In the genomic region with DNA sequence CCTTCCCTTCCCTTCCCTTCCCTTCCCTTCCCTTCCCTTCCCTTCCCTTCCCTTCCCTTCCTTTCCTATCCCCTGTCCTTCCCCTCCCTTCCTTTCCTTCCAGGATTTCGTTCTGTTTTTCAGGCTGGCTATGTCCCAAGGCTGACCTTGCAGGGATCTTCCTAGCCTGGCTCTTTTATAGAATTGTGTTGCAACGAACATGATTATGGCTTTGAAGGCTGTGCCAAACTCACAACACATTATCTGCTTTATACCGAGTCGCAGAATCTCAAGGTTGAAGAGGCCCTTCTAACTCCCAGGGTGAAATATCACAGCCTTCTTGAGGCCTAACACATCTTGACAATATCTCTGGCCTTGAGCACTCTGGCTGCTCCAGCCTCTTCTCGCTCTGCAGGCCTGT, we compare ENCODE assay signal across 11 mouse cellular contexts. TPM values are rescaled to one million over a fixed set of nuclear protein-coding genes. Genes with fewer than 3 reads are reported as not detected.
DNase-seq lines count a peak whose midpoint lies in the region; ATAC-seq lines count a peak whose summit lies in the region.
"Had no signal": no experiment of that assay in that cellular context is flagged by ENCODE, and none has a peak within 500 bp of the region (broad histone marks: within the 10 kb centered on the region; RNA-seq: fewer than 3 reads in every experiment).

No protein-coding gene starts in this region.

- H3K27me3 ChIP-seq in heart, embryonic 15.5 days = no peaks in the 10 kb centered on the region
- peaks cover 5% of the 10 kb centered on the region; the same call in 1 of the 2 replicates for H3K27me3 ChIP-seq in liver, embryonic 15.5 days
- no peaks in the 10 kb centered on the region; the same call in 1 of the 2 replicates for H3K27me3 ChIP-seq in kidney, embryonic 14.5 days (ENCODE audit: control insufficient read depth, insufficient read depth, low read length)
- H3K27me3 ChIP-seq in hindbrain, embryonic 11.5 days (ENCODE audit: control insufficient read depth, insufficient read depth, low read length) = no peaks in the 10 kb centered on the region

- no peak overlapping the region for H3K4me3 ChIP-seq in heart, embryonic 15.5 days
- H3K4me3 ChIP-seq in liver, embryonic 15.5 days (replicated peaks) = no peak overlapping the region
- H3K4me3 ChIP-seq in kidney, embryonic 14.5 days (ENCODE audit: low read length) = no peak overlapping the region
- no peak overlapping the region for H3K4me3 ChIP-seq in hindbrain, embryonic 11.5 days (ENCODE audit: low read depth, low read length)

- ATAC-seq in heart, embryonic 15.5 days (replicated peaks; ENCODE audit: insufficient number of reproducible peaks, insufficient read depth, low FRiP score, low read depth) = no peak
- ATAC-seq in liver, embryonic 15.5 days (ENCODE audit: insufficient read depth) = no peak
- no peak for ATAC-seq in kidney, embryonic 14.5 days (ENCODE audit: low FRiP score, low TSS enrichment)
- ATAC-seq in frontal cortex, adult (ENCODE audit: low TSS enrichment) = no peak
- no peak for ATAC-seq in hindbrain, embryonic 11.5 days (ENCODE audit: low FRiP score)

- H3K9ac ChIP-seq in heart, embryonic 15.5 days = no peak overlapping the region
- peak overlapping the region; percentile 87; the same call in 1 of the 2 replicates for H3K9ac ChIP-seq in liver, embryonic 15.5 days
- H3K9ac ChIP-seq in kidney, embryonic 14.5 days (ENCODE audit: low read depth, low read length) = no peak overlapping the region
- H3K9ac ChIP-seq in hindbrain, embryonic 11.5 days (ENCODE audit: low read depth, low read length) = no peak overlapping the region

- WGBS in heart, embryonic 15.5 days = 26% methylated on average over 5 of the region's 5 CpGs
- WGBS in liver, embryonic 15.5 days (ENCODE audit: insufficient replicate concordance) = 47% methylated on average over 5 of the region's 5 CpGs
- WGBS in kidney, embryonic 14.5 days = 77% methylated on average over 5 of the region's 5 CpGs
- WGBS in hindbrain, embryonic 11.5 days = 88% methylated on average over 4 of the region's 5 CpGs

- no peaks in the 10 kb centered on the region for H3K9me3 ChIP-seq in heart, embryonic 15.5 days (replicated peaks)
- no peaks in the 10 kb centered on the region for H3K9me3 ChIP-seq in liver, embryonic 15.5 days (replicated peaks)
- no peaks in the 10 kb centered on the region for H3K9me3 ChIP-seq in kidney, embryonic 14.5 days (ENCODE audit: control insufficient read depth, low read length)
- H3K9me3 ChIP-seq in hindbrain, embryonic 11.5 days (ENCODE audit: control insufficient read depth, low read length) = no peaks in the 10 kb centered on the region

- H3K4me2 ChIP-seq in heart, embryonic 15.5 days = no peak overlapping the region
- peak overlapping the region; percentile 89 for H3K4me2 ChIP-seq in liver, embryonic 15.5 days
- H3K4me2 ChIP-seq in kidney, embryonic 14.5 days (replicated peaks; ENCODE audit: low read depth, low read length) = no peak overlapping the region
- no peak overlapping the region for H3K4me2 ChIP-seq in hindbrain, embryonic 11.5 days (replicated peaks; ENCODE audit: low read depth, low read length)

- H3K27ac ChIP-seq in heart, embryonic 15.5 days = peak overlapping the region; percentile 64
- H3K27ac ChIP-seq in liver, embryonic 15.5 days (replicated peaks) = peak overlapping the region; percentile 90
- no peak overlapping the region for H3K27ac ChIP-seq in kidney, embryonic 14.5 days (ENCODE audit: low read depth, low read length)
- no peak overlapping the region for H3K27ac ChIP-seq in hindbrain, embryonic 11.5 days (ENCODE audit: low read depth, low read length)

- H3K4me1 ChIP-seq in heart, embryonic 15.5 days (replicated peaks) = peaks cover 8% of the 10 kb centered on the region
- H3K4me1 ChIP-seq in liver, embryonic 15.5 days (replicated peaks) = peaks cover 35% of the 10 kb centered on the region
- H3K4me1 ChIP-seq in kidney, embryonic 14.5 days (ENCODE audit: control insufficient read depth, insufficient read depth, low read length) = 0 out of 2 replicates have a peak, but pooled peaks cover 4% of the 10 kb centered on the region
- H3K4me1 ChIP-seq in hindbrain, embryonic 11.5 days (replicated peaks; ENCODE audit: control insufficient read depth, insufficient read depth, low read length) = no peaks in the 10 kb centered on the region

- no peak for DNase-seq in heart, postnatal 10 days
- peak; percentile 32 for DNase-seq in MN1 (ENCODE audit: low spot score)
- DNase-seq in adrenal gland, postnatal 36 days = peak; percentile 71 to 75
- no peak for DNase-seq in hindbrain, embryonic 11.5 days (ENCODE audit: low spot score)
- DNase-seq: gastrocnemius, postnatal 14 days; kidney, adult 8-10 months; thymus, adult 18-20 months had no signal

- intact Hi-C loops in heart, postnatal 10 days (cut with DNase I) = loop anchor here (2.0 kb wide), 1 partner anchor 32 kb away; no protein-coding TSS in a partner anchor

- H3K36me3 ChIP-seq in heart, embryonic 15.5 days = no peaks in the 10 kb centered on the region
- H3K36me3 ChIP-seq in liver, embryonic 15.5 days (replicated peaks) = no peaks in the 10 kb centered on the region
- no peaks in the 10 kb centered on the region for H3K36me3 ChIP-seq in kidney, embryonic 14.5 days (ENCODE audit: control insufficient read depth, insufficient read depth, low read length)
- H3K36me3 ChIP-seq in hindbrain, embryonic 11.5 days (ENCODE audit: control insufficient read depth, insufficient read depth, low read length) = no peaks in the 10 kb centered on the region

RNA-seq across cellular contexts. Expression of gene Nenf, which starts 0.7 kb away (rescaled TPM):
- 108 and 121 TPM in 2 replicates for polyA plus RNA-seq in heart, embryonic 15.5 days (2015; fragmentation: Nextera tagmentation; extraction: Ambion mirVana)
- total RNA-seq in heart, postnatal 10 days (2021) = 100 to 1,000 TPM; 107 to 116 TPM
- 100 to 1,000 TPM in 1 of 2 experiments, 10 to 100 TPM in 1; 86.6 to 103 TPM for total RNA-seq in adrenal gland, postnatal 36 days (2021)
- 25.5 and 28.4 TPM in 2 replicates for polyA plus RNA-seq in liver, embryonic 15.5 days (2015; fragmentation: Nextera tagmentation; extraction: Ambion mirVana)
- 97.0 and 115 TPM in 2 replicates for polyA plus RNA-seq in kidney, embryonic 14.5 days (2014; fragmentation: Nextera tagmentation; extraction: Ambion mirVana)
- 85.1 and 85.4 TPM in 2 replicates for polyA plus RNA-seq in hindbrain, embryonic 11.5 days (2014; fragmentation: Nextera tagmentation; extraction: Ambion mirVana)

RNA-seq across cellular contexts. Expression of gene Tmem206, which starts 7.0 kb away (rescaled TPM):
- polyA plus RNA-seq in heart, embryonic 15.5 days (2015; fragmentation: Nextera tagmentation; extraction: Ambion mirVana) = 14.3 and 18.3 TPM in 2 replicates
- total RNA-seq in heart, postnatal 10 days (2021) = 1 to 10 TPM; 4.4 to 7.0 TPM
- total RNA-seq in adrenal gland, postnatal 36 days (2021) = 1 to 10 TPM; 4.7 to 6.0 TPM
- polyA plus RNA-seq in liver, embryonic 15.5 days (2015; fragmentation: Nextera tagmentation; extraction: Ambion mirVana) = 6.8 and 6.9 TPM in 2 replicates
- polyA plus RNA-seq in kidney, embryonic 14.5 days (2014; fragmentation: Nextera tagmentation; extraction: Ambion mirVana) = 17.6 and 25.9 TPM in 2 replicates
- 35.4 and 39.7 TPM in 2 replicates for polyA plus RNA-seq in hindbrain, embryonic 11.5 days (2014; fragmentation: Nextera tagmentation; extraction: Ambion mirVana)

Comparison
In these comparisons a context has a peak if more than half of its experiments do, and no peak if none do; other contexts are left out.
1. H3K27ac ChIP-seq: peak in heart, embryonic 15.5 days (single experiment) and liver, embryonic 15.5 days (single experiment); none in kidney, embryonic 14.5 days (single experiment) and hindbrain, embryonic 11.5 days (single experiment).
2. DNase-seq: peak in MN1 (single experiment) and adrenal gland, postnatal 36 days (2 of 2); none in heart, postnatal 10 days (0 of 2) and hindbrain, embryonic 11.5 days (single experiment).